Mouse (Mus musculus): ENCODE data around the gene Scarb1. TPM values are rescaled to one million over a fixed set of nuclear protein-coding genes. Genes with fewer than 3 reads are reported as not detected.

Scarb1 gene
- polyA plus RNA-seq, 1 experiment: 45.0 TPM

DNA sequence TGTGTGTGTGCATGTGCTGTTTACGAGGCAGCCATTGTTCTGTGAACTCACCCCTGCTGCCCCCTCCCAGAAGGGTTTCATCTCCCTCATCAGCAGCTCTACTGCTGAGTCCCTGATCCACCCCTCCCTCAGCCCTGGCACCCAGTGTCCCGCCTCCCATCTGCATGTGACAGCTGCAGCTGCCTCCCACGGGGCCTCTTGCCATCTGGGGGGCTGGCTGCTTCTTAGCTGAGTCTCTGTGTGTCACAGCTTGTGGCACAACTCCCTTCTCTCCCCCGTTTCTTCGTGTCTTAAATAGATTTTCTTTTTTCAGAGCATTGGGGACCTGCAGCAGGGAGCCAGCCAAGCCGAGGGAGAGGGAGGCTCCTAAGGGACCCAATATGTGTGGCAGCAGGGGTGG lies 97.0 kb downstream of the Scarb1 start:
- DNase-seq (ENCODE audit: low read depth): peak; percentile 94
- TF ChIP-seq POLR2A (IDR thresholded peaks at IDR 0.05; ENCODE audit: borderline replicate concordance, extremely low read depth, insufficient read depth, insufficient read length, poor library complexity, severe bottlenecking) (no peak), CTCF (IDR thresholded peaks at IDR 0.05; ENCODE audit: borderline replicate concordance, extremely low read depth, insufficient read depth, insufficient read length) (no peak)

DNA sequence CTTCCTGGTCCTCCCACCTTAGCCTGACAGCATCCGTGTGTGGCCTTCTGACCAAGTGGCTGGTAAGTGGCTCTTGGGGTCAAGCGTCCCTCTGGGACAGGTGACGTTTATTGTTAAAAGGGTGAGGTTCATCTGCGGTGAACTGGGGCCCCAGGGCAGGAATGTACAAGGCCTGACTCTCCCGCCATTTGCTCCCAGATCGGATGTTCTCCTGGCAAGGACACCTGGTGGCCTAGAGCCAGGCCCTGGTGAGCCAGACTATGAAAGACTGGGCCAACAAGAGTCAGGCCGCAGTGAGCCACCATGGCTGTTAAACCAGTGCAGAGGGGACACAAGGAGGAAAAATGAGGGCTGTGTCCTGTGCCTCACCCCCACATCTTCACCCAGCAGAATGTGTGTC lies 98.8 kb downstream of the Scarb1 start:
- no peak for TF ChIP-seq POLR2A (IDR thresholded peaks at IDR 0.05; ENCODE audit: borderline replicate concordance, extremely low read depth, insufficient read depth, insufficient read length, poor library complexity, severe bottlenecking)
- no peak for TF ChIP-seq CTCF (IDR thresholded peaks at IDR 0.05; ENCODE audit: borderline replicate concordance, extremely low read depth, insufficient read depth, insufficient read length)
- no peak for DNase-seq (ENCODE audit: low read depth)

DNA sequence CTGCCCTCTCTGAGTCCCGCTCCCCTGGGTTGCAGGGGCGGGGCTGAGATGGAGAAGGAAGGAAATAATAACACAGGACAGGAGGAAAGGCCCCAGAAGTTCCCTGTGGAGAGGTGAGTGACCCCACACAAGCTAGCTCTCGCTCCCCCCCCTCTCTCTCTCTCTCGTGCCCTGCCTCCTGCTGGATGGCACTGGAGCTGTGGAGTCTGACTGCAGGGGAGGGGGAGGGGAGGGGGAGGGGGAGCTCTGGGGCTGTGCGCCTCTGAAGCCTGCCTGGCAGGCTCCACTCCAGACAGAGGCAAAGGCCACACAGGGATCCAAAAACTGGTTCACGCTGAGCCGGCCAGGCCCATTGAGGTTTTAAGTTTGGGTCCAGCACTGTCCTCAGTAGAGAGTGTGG lies 99.3 kb downstream of the Scarb1 start:
- peak; percentile 50 for DNase-seq (ENCODE audit: low read depth)
- TF ChIP-seq POLR2A (IDR thresholded peaks at IDR 0.05; ENCODE audit: borderline replicate concordance, extremely low read depth, insufficient read depth, insufficient read length, poor library complexity, severe bottlenecking) (no peak), CTCF (IDR thresholded peaks at IDR 0.05; ENCODE audit: borderline replicate concordance, extremely low read depth, insufficient read depth, insufficient read length) (peak; percentile 33; the same call in 1 of the 2 replicates)

DNA sequence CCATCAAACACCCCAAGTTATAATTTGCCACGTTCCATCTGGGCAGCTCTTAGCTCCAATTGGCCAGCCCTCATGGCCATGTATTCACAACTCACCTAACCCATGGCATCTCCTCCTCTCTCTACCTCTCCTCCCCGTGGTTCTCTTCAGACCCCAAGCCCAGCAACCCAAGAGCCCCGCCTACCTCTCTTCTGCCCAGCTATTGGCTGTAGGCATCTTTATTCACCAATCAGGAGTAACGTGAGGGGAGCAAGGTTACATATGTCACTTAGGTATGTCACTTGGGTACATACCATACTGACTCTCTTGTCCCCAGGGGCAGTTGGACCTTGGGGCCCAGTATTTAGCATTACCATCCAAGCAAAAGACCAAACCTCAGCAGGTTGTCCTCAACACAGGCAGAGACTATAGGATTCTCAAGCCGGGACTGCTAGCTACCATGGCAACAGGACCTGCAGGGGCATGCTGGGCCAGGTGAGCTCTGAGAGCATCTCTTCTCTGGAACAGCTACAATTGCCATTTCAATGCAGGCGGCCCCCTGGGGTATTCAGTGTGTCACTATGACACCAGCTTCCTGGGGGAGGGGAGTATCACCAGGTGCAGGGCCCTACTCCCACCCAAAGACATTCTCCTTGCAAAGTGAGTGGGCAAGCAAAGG lies 100.6 kb downstream of the Scarb1 start:
- no peak for TF ChIP-seq POLR2A (IDR thresholded peaks at IDR 0.05; ENCODE audit: borderline replicate concordance, extremely low read depth, insufficient read depth, insufficient read length, poor library complexity, severe bottlenecking)
- TF ChIP-seq CTCF (IDR thresholded peaks at IDR 0.05; ENCODE audit: borderline replicate concordance, extremely low read depth, insufficient read depth, insufficient read length): no peak
- DNase-seq (ENCODE audit: low read depth): peak; percentile 50

DNA sequence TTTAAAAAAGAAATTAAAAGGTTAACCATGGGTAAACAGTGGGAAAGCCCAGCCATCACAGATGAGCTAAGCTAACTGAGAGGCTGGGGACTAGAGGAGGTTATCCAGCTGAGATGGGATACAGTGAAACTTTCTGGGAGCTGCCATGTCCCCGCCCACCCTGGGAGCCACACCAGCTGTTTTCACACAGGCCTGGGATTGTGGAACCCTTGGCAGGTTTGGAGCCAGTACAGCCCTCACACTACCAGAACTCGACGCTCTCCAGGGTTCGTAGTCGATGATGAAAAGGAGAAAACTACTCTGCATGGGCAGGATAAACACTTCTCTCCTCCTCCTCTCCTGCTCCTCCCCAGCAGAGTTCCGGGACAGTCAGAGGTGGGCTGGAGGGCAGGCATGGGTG lies 105.0 kb downstream of the Scarb1 start:
- TF ChIP-seq POLR2A (IDR thresholded peaks at IDR 0.05; ENCODE audit: borderline replicate concordance, extremely low read depth, insufficient read depth, insufficient read length, poor library complexity, severe bottlenecking) (no peak), CTCF (IDR thresholded peaks at IDR 0.05; ENCODE audit: borderline replicate concordance, extremely low read depth, insufficient read depth, insufficient read length) (no peak)
- DNase-seq (ENCODE audit: low read depth): no peak

DNA sequence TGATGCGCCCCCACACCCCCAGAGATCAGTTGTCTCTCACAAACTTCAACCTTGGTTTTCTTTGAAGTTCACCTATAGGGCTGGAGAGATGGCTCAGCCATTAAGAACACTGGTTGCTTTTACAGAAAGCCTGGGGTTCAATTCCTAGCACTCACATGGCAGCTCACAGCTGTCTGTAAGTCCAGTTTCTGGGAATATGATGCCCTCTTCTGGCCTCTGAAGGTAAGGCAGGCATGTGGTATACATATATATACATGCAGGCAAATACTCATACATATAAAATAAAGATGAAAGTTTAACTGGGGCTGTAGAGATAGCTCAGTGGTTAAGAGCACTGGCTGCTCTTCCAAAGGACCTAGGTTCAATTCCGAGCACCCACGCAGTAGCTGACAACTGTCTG lies 105.5 kb downstream of the Scarb1 start:
- no peak for DNase-seq (ENCODE audit: low read depth)
- TF ChIP-seq CTCF (IDR thresholded peaks at IDR 0.05; ENCODE audit: borderline replicate concordance, extremely low read depth, insufficient read depth, insufficient read length) (peak; percentile 11; the same call in 1 of the 2 replicates), POLR2A (IDR thresholded peaks at IDR 0.05; ENCODE audit: borderline replicate concordance, extremely low read depth, insufficient read depth, insufficient read length, poor library complexity, severe bottlenecking) (no peak)

DNA sequence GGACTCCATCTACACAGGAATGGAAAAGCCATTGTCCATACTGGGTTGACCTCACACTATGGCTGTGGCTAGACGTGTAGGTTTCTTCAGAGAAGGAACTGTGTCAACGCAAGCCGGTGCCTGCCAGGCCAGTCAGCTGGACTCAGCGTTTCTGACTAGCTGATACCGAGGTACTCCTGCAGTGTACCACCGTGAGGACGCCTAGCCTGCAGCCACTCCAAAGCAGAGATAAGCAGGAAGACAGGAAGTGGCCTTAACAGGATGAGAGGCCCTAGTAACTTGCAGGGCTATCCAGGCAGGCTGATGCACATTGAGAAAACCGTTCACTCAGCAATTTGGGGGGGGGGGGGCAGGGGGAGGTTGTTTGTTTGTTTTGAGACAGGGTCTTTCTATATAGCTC lies 106.5 kb downstream of the Scarb1 start:
- TF ChIP-seq CTCF (IDR thresholded peaks at IDR 0.05; ENCODE audit: borderline replicate concordance, extremely low read depth, insufficient read depth, insufficient read length): no peak
- TF ChIP-seq POLR2A (IDR thresholded peaks at IDR 0.05; ENCODE audit: borderline replicate concordance, extremely low read depth, insufficient read depth, insufficient read length, poor library complexity, severe bottlenecking): no peak
- no peak for DNase-seq (ENCODE audit: low read depth)

DNA sequence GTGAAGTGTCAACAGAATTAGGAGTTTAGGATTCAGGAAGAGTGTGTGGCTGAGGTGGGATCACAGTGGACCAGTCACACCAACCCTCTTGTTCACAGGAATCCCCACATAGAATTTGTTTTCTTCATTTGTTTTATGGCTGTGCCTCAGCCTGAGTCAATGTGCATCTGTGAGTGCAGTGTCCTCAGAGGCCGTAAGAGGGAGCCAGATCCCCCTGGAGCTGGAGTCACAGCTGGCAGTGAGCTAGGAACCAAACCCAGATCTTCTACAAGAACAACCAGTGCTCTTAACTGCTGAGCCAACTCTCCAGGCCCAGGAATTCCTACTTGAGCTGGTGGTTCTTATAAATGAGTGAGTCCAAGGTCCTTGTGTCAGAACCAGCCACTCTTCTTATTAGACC lies 107.4 kb downstream of the Scarb1 start:
- DNase-seq (ENCODE audit: low read depth): no peak
- TF ChIP-seq CTCF (IDR thresholded peaks at IDR 0.05; ENCODE audit: borderline replicate concordance, extremely low read depth, insufficient read depth, insufficient read length) (no peak), POLR2A (IDR thresholded peaks at IDR 0.05; ENCODE audit: borderline replicate concordance, extremely low read depth, insufficient read depth, insufficient read length, poor library complexity, severe bottlenecking) (no peak)

DNA sequence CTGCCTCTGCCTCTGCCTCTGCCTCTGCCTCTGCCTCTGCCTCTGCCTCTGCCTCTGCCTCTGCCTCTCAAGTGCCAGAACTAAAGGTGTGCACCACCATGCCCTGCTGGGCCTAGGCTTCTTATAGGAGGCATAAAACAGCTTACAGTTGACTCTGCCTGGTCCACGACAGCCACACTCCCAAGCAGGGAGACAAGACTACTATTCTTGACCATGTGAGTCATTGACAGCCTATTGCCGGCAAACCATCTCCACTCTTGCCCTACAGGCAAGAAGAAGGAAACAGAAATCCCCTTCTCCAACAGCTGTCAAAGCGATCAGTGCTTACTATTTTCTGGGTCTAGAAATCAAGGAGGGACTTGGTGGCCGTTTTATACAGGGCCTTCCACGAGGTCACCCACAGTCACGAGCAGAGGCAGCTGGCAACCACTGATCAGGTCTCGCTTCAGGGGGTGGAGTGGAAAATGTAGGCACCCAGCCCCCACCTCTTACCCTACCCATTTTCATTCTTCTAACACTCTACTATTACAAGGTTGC lies 108.4 kb downstream of the Scarb1 start:
- no peak for TF ChIP-seq POLR2A (IDR thresholded peaks at IDR 0.05; ENCODE audit: borderline replicate concordance, extremely low read depth, insufficient read depth, insufficient read length, poor library complexity, severe bottlenecking)
- no peak for TF ChIP-seq CTCF (IDR thresholded peaks at IDR 0.05; ENCODE audit: borderline replicate concordance, extremely low read depth, insufficient read depth, insufficient read length)
- no peak for DNase-seq (ENCODE audit: low read depth)

DNA sequence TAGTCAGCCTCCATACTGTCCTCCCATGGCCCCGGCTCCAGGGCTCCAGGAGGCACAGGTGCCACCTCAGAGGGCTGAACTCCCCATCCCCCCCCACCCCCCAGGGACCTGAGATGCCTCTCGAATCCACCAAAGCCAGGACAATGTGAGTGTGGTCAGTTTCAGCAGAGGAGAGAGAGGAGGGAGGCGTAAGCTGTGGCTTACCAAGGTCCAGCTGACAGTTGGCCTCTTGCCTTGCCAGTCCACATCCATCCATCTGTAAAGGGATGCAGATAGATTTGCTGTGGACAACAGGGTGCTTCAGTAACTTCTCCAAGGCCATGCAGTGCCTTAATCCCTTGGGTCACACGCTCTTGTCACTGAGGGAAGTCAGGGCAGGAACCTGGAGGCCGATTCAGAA lies 110.4 kb downstream of the Scarb1 start:
- TF ChIP-seq CTCF (IDR thresholded peaks at IDR 0.05; ENCODE audit: borderline replicate concordance, extremely low read depth, insufficient read depth, insufficient read length) (no peak), POLR2A (IDR thresholded peaks at IDR 0.05; ENCODE audit: borderline replicate concordance, extremely low read depth, insufficient read depth, insufficient read length, poor library complexity, severe bottlenecking) (no peak)

DNA sequence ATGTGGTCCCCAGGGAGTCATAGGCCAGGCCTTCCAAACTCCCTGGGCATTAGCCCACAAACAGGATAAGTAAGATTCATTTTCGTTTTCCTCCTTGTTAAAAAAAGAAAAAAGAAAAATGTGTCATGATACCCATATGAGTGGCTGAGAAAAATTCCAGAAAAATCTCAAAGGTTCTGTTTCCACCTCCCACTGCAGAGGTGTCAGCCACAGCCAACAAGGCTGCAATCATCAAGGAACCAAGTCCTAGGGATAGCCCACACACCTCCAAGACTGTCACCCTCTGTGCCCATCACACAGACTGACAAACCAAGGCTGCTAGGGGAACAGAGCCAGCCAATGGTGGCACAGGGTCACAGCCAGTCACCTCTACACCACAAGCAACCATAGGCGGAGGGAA lies 111.8 kb downstream of the Scarb1 start:
- TF ChIP-seq CTCF (IDR thresholded peaks at IDR 0.05; ENCODE audit: borderline replicate concordance, extremely low read depth, insufficient read depth, insufficient read length) (no peak), POLR2A (IDR thresholded peaks at IDR 0.05; ENCODE audit: borderline replicate concordance, extremely low read depth, insufficient read depth, insufficient read length, poor library complexity, severe bottlenecking) (no peak)
- DNase-seq (ENCODE audit: low read depth): no peak

More for the DNA sequence above, 110.4 kb downstream of the Scarb1 start:
- no peak for DNase-seq (ENCODE audit: low read depth)

DNA sequence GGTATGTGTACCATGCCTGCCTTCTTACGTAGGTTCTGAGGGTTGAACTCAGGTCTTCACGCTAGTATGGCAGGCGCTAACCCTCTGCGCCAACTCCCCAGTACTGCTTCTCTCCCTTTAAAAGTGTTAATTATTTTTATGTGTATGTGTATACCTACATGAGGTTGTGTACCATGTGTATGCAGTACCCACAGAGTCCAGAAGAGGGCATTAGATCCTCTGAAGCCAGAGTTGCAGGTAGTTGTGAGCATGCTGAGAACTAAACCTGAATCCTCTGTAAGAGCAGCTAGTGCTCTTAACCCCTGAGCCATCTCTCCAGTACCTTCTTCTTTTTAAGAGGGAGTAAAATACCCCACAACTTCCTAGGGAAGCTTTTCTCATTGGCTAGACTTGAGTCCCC lies 113.2 kb downstream of the Scarb1 start:
- TF ChIP-seq CTCF (IDR thresholded peaks at IDR 0.05; ENCODE audit: borderline replicate concordance, extremely low read depth, insufficient read depth, insufficient read length): peak; percentile 17; the same call in 1 of the 2 replicates
- TF ChIP-seq POLR2A (IDR thresholded peaks at IDR 0.05; ENCODE audit: borderline replicate concordance, extremely low read depth, insufficient read depth, insufficient read length, poor library complexity, severe bottlenecking): no peak
- no peak for DNase-seq (ENCODE audit: low read depth)

Other genes starting within 250 kb of the Scarb1 start
- 31.6 and 71.5 TPM in 2 replicates for gene Ncor2, start 161.9 kb downstream of the Scarb1 start, polyA plus RNA-seq (2012; rRNA removed)
- 0.34 and 0.58 TPM in 2 replicates for gene Gm10382, start 48.2 kb upstream of the Scarb1 start, polyA plus RNA-seq (2012; rRNA removed)
- 784 and 896 TPM in 2 replicates for gene Ubc, start 49.1 kb upstream of the Scarb1 start, polyA plus RNA-seq (2012; rRNA removed)
- 27.6 and 31.5 TPM in 2 replicates for gene Dhx37, start 93.0 kb upstream of the Scarb1 start, polyA plus RNA-seq (2012; rRNA removed)
- gene Bri3bp, start 100.5 kb upstream of the Scarb1 start, polyA plus RNA-seq (2012; rRNA removed): 13.0 and 23.5 TPM in 2 replicates
- 69.9 and 73.4 TPM in 2 replicates for gene Aacs, start 134.7 kb upstream of the Scarb1 start, polyA plus RNA-seq (2012; rRNA removed)
- gene Tmem132b, start 190.7 kb upstream of the Scarb1 start, polyA plus RNA-seq (2012; rRNA removed): 4.6 and 8.2 TPM in 2 replicates